Mouse (Mus musculus) frontal cortex, postnatal 10 days (tissue): ENCODE measurements around the gene Atp2b2.

Source experiments
- DNase-seq, 2 experiments: peaks; one replicate each; pipeline ENCODE4 v3.0.0; 2022; ENCODE audit warnings: low spot score in 2 of 2, mixed read lengths in 1 of 2

Atp2b2 gene

DNA sequence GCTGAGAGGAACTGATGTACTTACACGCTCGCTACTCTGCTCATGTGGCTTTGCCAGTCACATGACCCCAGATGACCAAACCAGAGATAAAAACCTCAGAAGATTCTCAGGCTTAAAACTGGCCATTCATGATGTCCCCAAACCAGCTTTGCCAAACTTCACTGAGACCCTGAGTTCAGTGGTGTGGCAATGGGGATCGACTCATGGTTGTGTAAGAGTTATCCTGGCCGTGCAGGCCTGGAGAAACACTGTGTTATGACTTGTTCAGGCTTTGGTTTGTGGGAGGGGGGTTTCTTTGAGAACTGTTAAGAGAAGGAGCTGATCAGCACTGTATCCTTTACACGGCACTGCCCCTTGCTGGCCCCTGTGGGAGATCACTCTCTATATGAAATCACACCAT, 250.0 kb downstream of the Atp2b2 start:
- no peak for DNase-seq

GRCm38 (mm10) chr6:113791012-113791411, 251.4 kb downstream of the Atp2b2 start:
- DNase-seq, result no peak

GRCm38 (mm10) chr6:113787459-113787968, 254.9 kb downstream of the Atp2b2 start:
- no peak for DNase-seq

DNA sequence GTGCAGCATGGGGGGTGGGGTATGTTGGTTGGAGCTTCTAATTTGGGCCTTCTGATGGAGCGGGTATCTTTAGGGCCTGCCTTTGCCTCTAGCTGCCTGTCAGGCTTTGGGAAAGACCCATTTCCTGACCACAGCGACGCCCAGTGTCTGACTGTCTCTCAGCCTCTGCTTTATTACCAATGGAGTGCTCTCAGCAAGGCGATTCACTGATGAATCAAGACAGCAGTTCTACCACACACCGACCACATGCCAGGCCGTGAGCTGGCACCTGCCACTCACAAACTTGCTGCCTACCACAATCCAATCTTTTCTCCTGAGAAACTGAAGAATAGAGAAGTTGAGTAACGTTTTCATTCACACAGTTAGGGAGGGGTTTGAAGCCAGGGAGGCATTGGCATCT, 256.8 kb downstream of the Atp2b2 start:
- DNase-seq, result no peak

DNA sequence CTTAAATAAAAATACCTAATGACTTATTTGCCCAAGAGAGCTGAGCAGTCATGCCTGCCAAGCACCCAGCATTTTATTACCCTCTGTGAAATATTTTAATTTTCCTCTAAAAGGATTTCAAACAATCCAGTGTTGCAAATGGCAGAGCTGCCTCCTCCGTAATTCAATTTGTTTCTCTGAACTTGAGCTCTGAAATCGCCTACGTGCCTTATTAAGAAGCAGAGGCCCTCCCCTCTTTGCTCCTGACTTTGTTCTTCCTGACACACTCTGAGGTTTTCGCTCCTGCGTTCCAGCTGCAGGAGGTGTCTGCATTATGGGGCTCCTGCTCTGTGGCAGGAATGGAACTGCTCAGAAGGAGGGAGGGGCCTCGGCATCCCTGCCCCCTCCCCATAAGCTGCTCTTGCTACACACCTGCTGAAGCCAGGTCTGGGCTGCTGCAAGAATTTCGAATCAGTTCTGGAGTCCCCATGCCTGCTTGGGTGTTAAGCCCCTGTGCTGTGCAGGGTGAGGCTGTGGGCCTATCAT, 264.1 kb downstream of the Atp2b2 start:
- DNase-seq, result no peak

DNA sequence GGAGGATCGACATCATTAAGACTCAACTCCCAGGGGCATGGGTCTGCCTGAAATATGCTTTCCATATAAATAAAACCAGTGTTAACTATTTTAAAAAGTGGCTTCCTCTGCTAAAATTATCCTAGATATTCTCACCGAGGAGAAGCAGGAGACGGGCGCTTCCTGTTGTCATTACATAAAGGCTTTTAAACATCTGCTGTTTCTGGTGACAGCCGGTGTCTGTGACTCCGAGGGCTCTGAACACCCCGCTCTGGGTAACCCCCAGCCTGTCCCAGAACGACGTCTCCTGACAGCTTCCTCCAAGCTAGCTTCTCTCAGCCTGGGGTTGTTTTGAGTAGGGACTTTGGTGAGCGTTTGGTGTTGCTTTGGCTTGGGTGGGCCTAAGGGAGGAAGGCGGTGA, 273.6 kb downstream of the Atp2b2 start:
- no peak for DNase-seq

- peak in 1 of 2 experiments; percentile 45 for DNase-seq
These were observed 280.8 kb downstream of the Atp2b2 start for GRCm38 (mm10) chr6:113761644-113762043.

GRCm38 (mm10) chr6:113749119-113749685, 293.2 kb downstream of the Atp2b2 start:
- no peak for DNase-seq

- no peak for DNase-seq
These were observed 294.1 kb downstream of the Atp2b2 start for GRCm38 (mm10) chr6:113748351-113748750.

GRCm38 (mm10) chr6:113747284-113747683, 295.1 kb downstream of the Atp2b2 start:
- no peak for DNase-seq

DNA sequence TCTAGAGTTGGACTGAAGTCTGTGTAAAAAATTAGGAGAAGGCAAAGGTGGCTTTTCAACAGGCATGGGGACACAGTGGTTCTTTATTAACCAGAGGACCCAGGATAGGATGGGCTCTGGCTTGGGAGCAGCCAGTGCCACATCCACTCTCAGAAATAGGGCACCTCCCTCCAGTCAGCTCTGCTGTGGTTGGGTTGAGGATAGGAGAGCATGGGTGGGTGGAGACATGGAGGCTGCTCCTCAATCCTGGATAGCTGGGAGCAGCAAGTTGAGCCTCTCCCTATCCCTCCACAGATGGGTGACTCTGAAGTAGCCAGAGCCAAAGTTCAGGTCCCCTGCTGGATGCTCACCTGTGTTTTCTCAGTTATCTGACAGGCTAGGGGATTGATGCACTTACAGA, 297.3 kb downstream of the Atp2b2 start:
- DNase-seq, result no peak

- no peak for DNase-seq
These were observed 299.3 kb downstream of the Atp2b2 start for GRCm38 (mm10) chr6:113743111-113743510.

DNA sequence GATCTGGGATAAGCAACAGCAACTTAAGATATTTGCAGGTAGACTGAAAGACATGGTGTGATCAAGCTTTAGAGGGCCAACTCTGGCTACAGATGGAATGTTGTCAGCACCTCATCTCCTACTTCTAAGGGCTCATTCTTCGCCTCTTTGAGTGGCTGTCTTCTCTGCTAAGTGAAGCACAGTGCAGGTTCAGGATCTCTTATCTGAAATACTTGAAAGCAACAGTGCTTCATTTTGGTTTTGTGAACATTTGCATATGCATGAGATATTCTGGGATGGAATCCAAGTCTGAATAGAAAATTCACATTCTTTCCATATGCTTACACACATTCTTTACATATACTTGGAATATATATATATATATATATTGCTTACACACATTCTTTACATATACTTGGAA, 300.1 kb downstream of the Atp2b2 start:
- no peak for DNase-seq

DNA sequence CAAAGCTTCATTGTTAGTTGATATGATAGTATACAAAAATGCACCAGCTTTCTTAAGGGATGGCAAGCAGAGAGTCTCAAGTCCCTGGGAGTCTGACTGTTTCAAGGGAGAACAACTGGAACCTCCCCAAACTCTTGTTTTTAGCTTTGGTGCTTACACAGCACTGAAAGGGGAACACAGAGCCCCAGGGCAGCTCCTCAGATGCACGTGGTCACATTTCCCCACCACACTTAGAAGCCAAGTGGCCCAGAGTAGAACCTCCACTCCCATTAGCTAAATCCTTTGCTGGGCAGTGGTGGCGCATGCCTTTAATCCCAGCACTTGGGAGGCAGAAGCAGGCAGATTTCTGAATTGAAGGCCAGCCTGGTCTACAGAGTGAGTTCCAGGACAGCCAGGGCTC, 301.0 kb downstream of the Atp2b2 start:
- DNase-seq, result no peak

- peak; percentile 84 to 86 for DNase-seq
These were observed 301.9 kb downstream of the Atp2b2 start, which contains the start of gene Sec13 for GRCm38 (mm10) chr6:113740236-113741217. Sec13 (minus strand) TSS chr6:113740743.

DNA sequence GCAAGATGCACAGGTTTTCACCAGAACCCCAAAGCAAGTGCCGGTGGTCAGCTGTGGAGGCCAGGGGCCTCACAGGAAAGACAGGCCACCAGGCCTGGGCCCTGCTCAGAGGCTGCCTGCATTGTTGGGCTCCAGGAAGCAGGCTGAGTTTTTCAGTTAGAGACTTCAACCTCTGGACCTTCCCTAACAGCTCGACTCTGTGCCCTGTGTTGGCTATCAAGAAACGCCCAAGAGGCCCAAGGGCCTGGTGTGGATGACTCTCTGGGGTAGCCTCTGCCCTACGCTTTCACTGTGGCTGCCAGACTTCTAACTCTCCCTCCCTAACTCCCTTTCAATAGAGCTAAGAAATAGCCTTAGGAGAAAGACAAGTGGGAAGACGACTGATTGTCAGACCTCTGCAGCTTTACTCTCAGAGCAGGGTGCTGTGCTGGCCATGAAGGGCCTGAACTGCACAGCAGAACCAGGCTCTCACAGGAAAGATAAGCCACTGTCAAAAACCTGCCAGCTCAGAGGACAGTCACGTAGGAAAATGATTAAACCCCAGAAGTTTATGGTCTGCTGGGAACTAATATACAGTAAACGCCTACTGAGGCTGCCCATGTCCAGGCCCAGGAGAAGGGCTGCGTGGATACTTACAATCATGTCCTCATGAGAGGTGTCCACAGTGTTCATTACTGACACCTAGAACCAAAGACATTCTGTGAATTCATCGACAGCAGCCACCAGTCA, 304.9 kb downstream of the Atp2b2 start:
- DNase-seq, result no peak

GRCm38 (mm10) chr6:113731296-113731695, 311.1 kb downstream of the Atp2b2 start:
- DNase-seq, result no peak

- DNase-seq, result no peak
These were observed 314.2 kb downstream of the Atp2b2 start for GRCm38 (mm10) chr6:113728181-113728580.

GRCm38 (mm10) chr6:113721061-113721460, 321.4 kb downstream of the Atp2b2 start:
- no peak for DNase-seq

- no peak for DNase-seq
These were observed 322.5 kb downstream of the Atp2b2 start, which contains the start of gene Ghrl for GRCm38 (mm10) chr6:113719878-113720277. Ghrl (minus strand) TSS chr6:113719880.

- no peak for DNase-seq
These were observed 324.9 kb downstream of the Atp2b2 start for GRCm38 (mm10) chr6:113717541-113717940.

DNA sequence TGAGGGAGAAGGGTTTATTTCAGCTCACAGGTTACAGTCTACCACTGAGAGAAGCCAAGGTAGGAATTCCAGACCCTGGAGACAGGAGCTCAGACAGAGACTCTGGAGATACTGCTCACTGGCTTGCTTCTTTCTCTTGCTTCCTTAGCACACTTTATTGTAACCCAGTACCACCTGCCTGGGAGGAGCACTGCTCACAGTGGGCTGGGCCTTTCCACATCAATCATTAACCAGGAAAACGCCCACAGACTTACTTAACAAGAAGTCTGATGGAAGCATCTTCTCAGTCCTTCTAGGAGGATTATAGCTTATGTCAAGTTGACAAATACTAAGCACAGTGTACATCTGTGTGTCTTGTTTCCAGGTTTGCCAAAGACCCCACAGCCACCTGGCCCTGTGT, 327.6 kb downstream of the Atp2b2 start:
- DNase-seq, result no peak
